Mouse (Mus musculus) kidney, adult 2 months (tissue): ENCODE results near the gene Phactr3.

Experiments
- CTCF ChIP-seq: fragments of 200-500 bp; conservative IDR thresholded peaks from 2 replicates; pipeline ENCODE4 v1.5.1; 2011; ENCODE audit warnings: low read depth, mild to moderate bottlenecking, control low read depth, low read length, moderate library complexity, mixed read lengths; ENCODE audit not compliant: insufficient read depth, insufficient read length
- POLR2A ChIP-seq: fragments of 200-500 bp; IDR thresholded peaks from one replicate; pipeline ENCODE4 v1.6.1; 2011; ENCODE audit warnings: low read depth, low read length, control low read depth

DNA sequence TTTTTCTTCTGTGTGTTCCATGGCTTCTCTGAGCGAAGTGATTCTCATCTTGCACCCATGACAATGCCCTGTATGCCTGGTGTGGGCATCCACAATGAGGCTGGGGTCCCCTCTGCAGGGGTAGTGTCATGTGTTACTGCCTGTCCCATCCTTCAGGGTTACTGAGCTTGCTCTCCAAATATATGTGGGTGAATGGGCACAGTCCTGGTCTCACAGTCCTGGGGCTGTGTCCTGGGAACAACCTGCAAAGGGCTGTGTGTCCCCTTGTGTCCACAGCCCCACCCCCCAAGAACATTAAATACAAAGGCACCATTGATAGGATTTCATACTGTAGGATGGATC lies 185.4 kb downstream of the Phactr3 start:
- TF ChIP-seq POLR2A, result no peak
- no peak for TF ChIP-seq CTCF
